ENCODE assay signal across 9 mouse cellular contexts in the genomic region with DNA sequence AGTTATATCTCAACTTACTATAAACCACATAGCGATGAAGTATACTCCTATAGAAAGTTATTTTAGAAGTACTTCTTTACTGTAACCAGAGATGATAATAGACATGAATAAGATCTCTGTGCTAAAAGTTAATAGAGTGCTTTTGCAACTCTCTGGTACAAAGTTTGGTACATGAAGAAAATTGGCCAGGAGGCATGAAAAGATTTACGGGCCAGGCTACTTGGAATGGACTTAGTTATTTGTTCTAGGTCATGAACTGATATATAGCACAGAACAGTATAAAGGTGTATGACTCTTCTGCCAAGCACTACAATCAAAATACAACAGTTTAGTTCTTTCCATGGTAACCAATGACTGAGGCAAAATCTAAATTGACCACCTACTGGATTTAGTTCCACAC. TPM values are rescaled to one million over a fixed set of nuclear protein-coding genes. Genes with fewer than 3 reads are reported as not detected.
DNase-seq lines count a peak whose midpoint lies in the region; ATAC-seq and TF ChIP-seq lines count a peak whose summit lies in the region.
"Had no signal": no experiment of that assay in that cellular context is flagged by ENCODE, and none has a peak within 500 bp of the region (broad histone marks: within the 10 kb centered on the region; RNA-seq: fewer than 3 reads in every experiment).

No protein-coding gene starts in this region.

- no peak overlapping the region for H3K27ac ChIP-seq in gastrocnemius, adult 2 months
- no peak overlapping the region for H3K27ac ChIP-seq in lung, embryonic 14.5 days (ENCODE audit: low read depth)
- no peak overlapping the region for H3K27ac ChIP-seq in intestine, embryonic 15.5 days
- H3K27ac ChIP-seq in neural tube, embryonic 12.5 days: no peak overlapping the region

- H3K9ac ChIP-seq in lung, embryonic 14.5 days: no peak overlapping the region
- H3K9ac ChIP-seq in intestine, embryonic 15.5 days: no peak overlapping the region
- H3K9ac ChIP-seq in neural tube, embryonic 12.5 days: no peak overlapping the region

- H3K27me3 ChIP-seq in lung, embryonic 14.5 days (ENCODE audit: insufficient read depth, low read length): no peaks in the 10 kb centered on the region
- no peaks in the 10 kb centered on the region for H3K27me3 ChIP-seq in intestine, embryonic 15.5 days (replicated peaks)
- H3K27me3 ChIP-seq in neural tube, embryonic 12.5 days (replicated peaks): no peaks in the 10 kb centered on the region

- 0 out of 2 replicates have a peak, but pooled peaks cover 3% of the 10 kb centered on the region for H3K36me3 ChIP-seq in lung, embryonic 14.5 days (ENCODE audit: insufficient read depth)
- no peaks in the 10 kb centered on the region for H3K36me3 ChIP-seq in intestine, embryonic 15.5 days
- no peaks in the 10 kb centered on the region for H3K36me3 ChIP-seq in neural tube, embryonic 12.5 days

- intact Hi-C loops in gastrocnemius, adult 2 months (cut with DNase I): no loop called here

- peak overlapping the region; percentile 86 for H3K4me3 ChIP-seq in gastrocnemius, adult 2 months
- H3K4me3 ChIP-seq in lung, embryonic 14.5 days (ENCODE audit: low read depth, low read length): peak overlapping the region; percentile 53
- H3K4me3 ChIP-seq in intestine, embryonic 15.5 days (replicated peaks): no peak overlapping the region
- no peak overlapping the region for H3K4me3 ChIP-seq in neural tube, embryonic 12.5 days

- ATAC-seq in lung, embryonic 14.5 days (ENCODE audit: insufficient read depth): no peak
- ATAC-seq in intestine, embryonic 15.5 days: no peak
- no peak for ATAC-seq in neural tube, embryonic 12.5 days (ENCODE audit: low FRiP score, low read depth)
- no peak for ATAC-seq in erythroid progenitor cell, adult 5-6 weeks (replicated peaks; ENCODE audit: low FRiP score, poor library complexity, severe bottlenecking)

- no peak for DNase-seq in gastrocnemius, adult 2 months
- DNase-seq in gastrocnemius, postnatal 25 days: no peak
- no peak for DNase-seq in lung, embryonic 14.5 days
- no peak for DNase-seq in lung, postnatal 36 days
- no peak for DNase-seq in cerebellum, postnatal 36 days

- no peaks in the 10 kb centered on the region for H3K4me1 ChIP-seq in lung, embryonic 14.5 days (ENCODE audit: insufficient read depth)
- no peaks in the 10 kb centered on the region for H3K4me1 ChIP-seq in intestine, embryonic 15.5 days (replicated peaks)
- H3K4me1 ChIP-seq in neural tube, embryonic 12.5 days: 0 out of 2 replicates have a peak, but pooled peaks cover 4% of the 10 kb centered on the region

- no peaks in the 10 kb centered on the region for H3K9me3 ChIP-seq in lung, embryonic 14.5 days (ENCODE audit: low read depth, low read length)
- H3K9me3 ChIP-seq in intestine, embryonic 15.5 days: no peaks in the 10 kb centered on the region
- H3K9me3 ChIP-seq in neural tube, embryonic 12.5 days: no peaks in the 10 kb centered on the region

- WGBS in lung, embryonic 14.5 days: 89% methylated on average over 2 of the region's 2 CpGs
- 93% methylated on average over 2 of the region's 2 CpGs for whole genome bisulfite sequencing in intestine, embryonic 15.5 days
- 96% methylated on average over 2 of the region's 2 CpGs for WGBS in neural tube, embryonic 12.5 days

- TF ChIP-seq CTCF in gastrocnemius, adult 2 months (IDR thresholded peaks at IDR 0.05): no peak
- no peak for TF ChIP-seq CTCF in lung, embryonic 14.5 days (IDR thresholded peaks at IDR 0.05; ENCODE audit: low read depth)

- peak overlapping the region; percentile 62 for H3K4me2 ChIP-seq in lung, embryonic 14.5 days
- H3K4me2 ChIP-seq in intestine, embryonic 15.5 days (replicated peaks): peak overlapping the region; percentile 56
- H3K4me2 ChIP-seq in neural tube, embryonic 12.5 days (replicated peaks): peak overlapping the region; percentile 56

RNA-seq across cellular contexts. Expression of gene Mospd2, which starts 1.3 kb away (rescaled TPM):
- 1 to 10 TPM; 7.3 to 8.1 TPM for total RNA-seq in gastrocnemius, adult 2 months (2021)
- total RNA-seq in gastrocnemius, postnatal 25 days (2021): 1 to 10 TPM; 7.0 to 7.2 TPM
- 21.0 and 23.5 TPM in 2 replicates for polyA plus RNA-seq in lung, embryonic 14.5 days (2014; fragmentation: Nextera tagmentation; extraction: Ambion mirVana)
- 19.3 and 23.2 TPM in 2 replicates for polyA plus RNA-seq in intestine, embryonic 15.5 days (2015; fragmentation: Nextera tagmentation; extraction: Ambion mirVana)
- 17.3 and 17.6 TPM in 2 replicates for polyA plus RNA-seq in neural tube, embryonic 12.5 days (2016; fragmentation: Nextera tagmentation; extraction: Ambion mirVana)
- total RNA-seq in erythroid progenitor cell, adult 5-6 weeks (2015; ENCODE audit: low replicate concordance): 10.1 and 13.0 TPM in 2 replicates
- total RNA-seq in erythroid progenitor cell, adult 5-6 weeks (2017; ENCODE audit: low replicate concordance): 23.7 and 41.6 TPM in 2 replicates

RNA-seq across cellular contexts. Expression of gene Fancb, which starts 1.5 kb away (rescaled TPM):
- total RNA-seq in gastrocnemius, adult 2 months (2021): under 1 TPM; 0.45 to 0.54 TPM
- under 1 TPM; 0.49 to 0.51 TPM for total RNA-seq in gastrocnemius, postnatal 25 days (2021)
- 13.3 and 13.9 TPM in 2 replicates for polyA plus RNA-seq in lung, embryonic 14.5 days (2014; fragmentation: Nextera tagmentation; extraction: Ambion mirVana)
- polyA plus RNA-seq in intestine, embryonic 15.5 days (2015; fragmentation: Nextera tagmentation; extraction: Ambion mirVana): 7.5 and 9.4 TPM in 2 replicates
- 6.5 and 7.0 TPM in 2 replicates for polyA plus RNA-seq in neural tube, embryonic 12.5 days (2016; fragmentation: Nextera tagmentation; extraction: Ambion mirVana)
- 5.0 and 10.5 TPM in 2 replicates for total RNA-seq in erythroid progenitor cell, adult 5-6 weeks (2015; ENCODE audit: low replicate concordance)
- 4.9 and 6.3 TPM in 2 replicates for total RNA-seq in erythroid progenitor cell, adult 5-6 weeks (2017; ENCODE audit: low replicate concordance)

RNA-seq across cellular contexts. Expression of gene Gm17604, which starts 25.8 kb away (rescaled TPM):
- not detected for total RNA-seq in gastrocnemius, adult 2 months (2021)
- not detected for total RNA-seq in gastrocnemius, postnatal 25 days (2021)
- not detected in 2 replicates for polyA plus RNA-seq in lung, embryonic 14.5 days (2014; fragmentation: Nextera tagmentation; extraction: Ambion mirVana)
- not detected in 2 replicates for polyA plus RNA-seq in intestine, embryonic 15.5 days (2015; fragmentation: Nextera tagmentation; extraction: Ambion mirVana)
- polyA plus RNA-seq in neural tube, embryonic 12.5 days (2016; fragmentation: Nextera tagmentation; extraction: Ambion mirVana): not detected in 2 replicates
- not detected in 2 replicates for total RNA-seq in erythroid progenitor cell, adult 5-6 weeks (2015; ENCODE audit: low replicate concordance)
- total RNA-seq in erythroid progenitor cell, adult 5-6 weeks (2017; ENCODE audit: low replicate concordance): not detected in 2 replicates
- total RNA-seq: gastrocnemius, adult 18-20 months had no signal

Comparison
In these comparisons a context has a peak if more than half of its experiments do, and no peak if none do; other contexts are left out.
1. H3K4me3 ChIP-seq: peak in gastrocnemius, adult 2 months (single experiment) and lung, embryonic 14.5 days (single experiment); none in intestine, embryonic 15.5 days (single experiment) and neural tube, embryonic 12.5 days (single experiment).
2. Peak in every context shown above with its lines, with median percentiles within 50 percentile points of each other: H3K4me2 ChIP-seq.